Comparison of ENCODE assay signal across 17 mouse cellular contexts in the genomic region with DNA sequence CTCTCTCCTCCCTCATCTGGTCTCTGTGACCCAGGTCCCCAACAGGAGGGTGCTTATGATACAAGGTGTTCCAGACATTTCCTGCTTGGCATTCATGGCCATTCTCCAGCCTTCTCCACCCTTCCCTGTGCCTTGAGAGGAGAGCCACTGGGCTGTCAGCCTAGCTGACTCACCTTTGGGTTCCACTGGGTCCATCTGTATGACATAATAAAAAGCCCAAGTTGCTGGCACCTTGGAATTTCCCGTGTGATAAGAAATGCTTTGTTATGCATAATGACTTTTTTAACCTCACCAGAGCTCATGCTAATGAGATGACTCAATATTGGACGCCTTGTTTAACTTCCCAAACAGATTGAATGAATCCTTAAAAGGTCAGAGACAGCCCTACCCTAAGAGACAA.
DNase-seq lines count a peak whose midpoint lies in the region; ATAC-seq and TF ChIP-seq lines count a peak whose summit lies in the region.
"Had no signal": no experiment of that assay in that cellular context is flagged by ENCODE, and none has a peak within 500 bp of the region (broad histone marks: within the 10 kb centered on the region; RNA-seq: fewer than 3 reads in every experiment).

No protein-coding gene starts in this region.

- TF ChIP-seq POLR2A in kidney, adult 2 months (IDR thresholded peaks at IDR 0.05; ENCODE audit: low read depth, low read length): no peak
- TF ChIP-seq POLR2A in small intestine, adult 2 months (IDR thresholded peaks at IDR 0.05; ENCODE audit: low read depth, low read length): no peak

- WGBS in kidney, adult 2 months: 39% methylated on average over 2 of the region's 2 CpGs
- 67% methylated on average over 2 of the region's 2 CpGs for WGBS in kidney, embryonic 14.5 days
- 14% methylated on average over 2 of the region's 2 CpGs for WGBS in small intestine, adult 2 months

- H3K27ac ChIP-seq in kidney, adult 2 months (ENCODE audit: insufficient read depth, low read depth, low read length): no peak overlapping the region
- H3K27ac ChIP-seq in kidney, embryonic 14.5 days (ENCODE audit: low read depth, low read length): no peak overlapping the region
- peak overlapping the region; percentile 32; the same call in 1 of the 2 replicates for H3K27ac ChIP-seq in small intestine, adult 2 months (ENCODE audit: insufficient read depth, low read depth, low read length)
- H3K27ac ChIP-seq: embryonic facial prominence, embryonic 15.5 days; forebrain, embryonic 12.5 days; hindbrain, postnatal 0 days; kidney, postnatal 0 days; midbrain, embryonic 13.5 days; neural tube, embryonic 15.5 days had no signal

- TF ChIP-seq CTCF in kidney, adult 2 months (conservative IDR thresholded peaks at IDR 0.05; ENCODE audit: insufficient read depth, insufficient read length, low read depth, low read length): no peak
- TF ChIP-seq CTCF in small intestine, adult 2 months (IDR thresholded peaks at IDR 0.05; ENCODE audit: extremely low read depth, insufficient read length, insufficient replicate concordance, low read depth, low read length): no peak

- H3K4me1 ChIP-seq in kidney, adult 2 months (ENCODE audit: control insufficient read depth, insufficient read depth, low read length): no peaks in the 10 kb centered on the region
- peaks cover 3% of the 10 kb centered on the region; the same call in 1 of the 2 replicates for H3K4me1 ChIP-seq in kidney, embryonic 14.5 days (ENCODE audit: control insufficient read depth, insufficient read depth, low read length)
- H3K4me1 ChIP-seq in small intestine, adult 2 months (ENCODE audit: control insufficient read depth, insufficient read depth, insufficient read length, low read length): peaks cover 10% of the 10 kb centered on the region; the same call in 1 of the 2 replicates
- H3K4me1 ChIP-seq: embryonic facial prominence, embryonic 15.5 days; forebrain, embryonic 12.5 days; midbrain, embryonic 13.5 days; neural tube, embryonic 15.5 days had no signal

- no peak overlapping the region for H3K4me2 ChIP-seq in kidney, embryonic 14.5 days (replicated peaks; ENCODE audit: low read depth, low read length)
- H3K4me2 ChIP-seq: embryonic facial prominence, embryonic 15.5 days; forebrain, embryonic 12.5 days; midbrain, embryonic 13.5 days; neural tube, embryonic 15.5 days had no signal

- H3K4me3 ChIP-seq in kidney, adult 2 months (ENCODE audit: insufficient read depth, low read depth, low read length): no peak overlapping the region
- no peak overlapping the region for H3K4me3 ChIP-seq in kidney, embryonic 14.5 days (ENCODE audit: low read length)
- no peak overlapping the region for H3K4me3 ChIP-seq in small intestine, adult 2 months (ENCODE audit: low read depth, low read length)
- H3K4me3 ChIP-seq: embryonic facial prominence, embryonic 15.5 days; forebrain, embryonic 12.5 days; midbrain, embryonic 13.5 days; neural tube, embryonic 15.5 days had no signal

- no peak for ATAC-seq in kidney, embryonic 14.5 days (ENCODE audit: low FRiP score, low TSS enrichment)
- ATAC-seq: hindbrain, postnatal 0 days; midbrain, embryonic 13.5 days had no signal

- no peaks in the 10 kb centered on the region for H3K27me3 ChIP-seq in kidney, adult 2 months (replicated peaks; ENCODE audit: control insufficient read depth, insufficient read depth, low read length)
- no peaks in the 10 kb centered on the region for H3K27me3 ChIP-seq in kidney, embryonic 14.5 days (ENCODE audit: control insufficient read depth, insufficient read depth, low read length)
- no peaks in the 10 kb centered on the region for H3K27me3 ChIP-seq in small intestine, adult 2 months (ENCODE audit: control insufficient read depth, insufficient read depth, low read length)
- H3K27me3 ChIP-seq: embryonic facial prominence, embryonic 15.5 days; forebrain, embryonic 12.5 days; midbrain, embryonic 13.5 days; neural tube, embryonic 15.5 days had no signal

- peak; percentile 22 for DNase-seq in gastrocnemius, adult 18-20 months (ENCODE audit: low spot score)
- no peak for DNase-seq in gastrocnemius, postnatal 36 days
- peak; percentile 47 for DNase-seq in kidney, adult 2 months
- DNase-seq in ZHBTc4 (ENCODE audit: low read depth, low spot score): peak; percentile 30
- no peak for DNase-seq in cerebellum, postnatal 10 days
- DNase-seq in spleen, postnatal 14 days (ENCODE audit: low spot score in 2 of 2): no peak
- DNase-seq: cerebellum, postnatal 14 days; embryo, embryonic 11 days; thymus, adult 2 months had no signal

- intact Hi-C loops in gastrocnemius, postnatal 36 days (cut with DNase I): no loop called here

- no peak overlapping the region for H3K9ac ChIP-seq in kidney, embryonic 14.5 days (ENCODE audit: low read depth, low read length)
- H3K9ac ChIP-seq: embryonic facial prominence, embryonic 15.5 days; forebrain, embryonic 12.5 days; midbrain, embryonic 13.5 days; neural tube, embryonic 15.5 days had no signal

- peaks cover 17% of the 10 kb centered on the region for H3K9me3 ChIP-seq in kidney, embryonic 14.5 days (ENCODE audit: control insufficient read depth, low read length)

- H3K36me3 ChIP-seq in kidney, adult 2 months (ENCODE audit: control insufficient read depth, insufficient read depth, low read length): no peaks in the 10 kb centered on the region
- no peaks in the 10 kb centered on the region for H3K36me3 ChIP-seq in kidney, embryonic 14.5 days (ENCODE audit: control insufficient read depth, insufficient read depth, low read length)
- H3K36me3 ChIP-seq in small intestine, adult 2 months (ENCODE audit: control insufficient read depth, insufficient read depth, low read length): no peaks in the 10 kb centered on the region
- H3K36me3 ChIP-seq: embryonic facial prominence, embryonic 15.5 days; forebrain, embryonic 12.5 days; midbrain, embryonic 13.5 days; neural tube, embryonic 15.5 days had no signal

Comparison
In these comparisons a context has a peak if more than half of its experiments do, and no peak if none do; other contexts are left out.
1. DNase-seq: peak in gastrocnemius, adult 18-20 months (single experiment), kidney, adult 2 months (single experiment) and ZHBTc4 (single experiment); none in gastrocnemius, postnatal 36 days (0 of 2), cerebellum, postnatal 10 days (0 of 2) and spleen, postnatal 14 days (0 of 2).